Mouse (Mus musculus) erythroblast, embryonic 14.5 days (primary cell): ENCODE data around the gene Mvd. TPM values are rescaled to one million over a fixed set of nuclear protein-coding genes. Genes with fewer than 3 reads are reported as not detected.

Experiments used
- H3K27me3 ChIP-seq: 2 replicates; pipeline ENCODE4 v1.6.1; 2012; ENCODE audit warnings: inconsistent platforms; ENCODE audit not compliant: control insufficient read depth
- H3K36me3 ChIP-seq: 2 replicates; pipeline ENCODE4 v1.6.1; 2012; ENCODE audit warnings: mild to moderate bottlenecking, inconsistent platforms; ENCODE audit not compliant: control insufficient read depth
- H3K4me1 ChIP-seq: 2 replicates; pipeline ENCODE4 v1.6.1; 2012; ENCODE audit warnings: inconsistent platforms; ENCODE audit not compliant: control insufficient read depth
- H3K4me3 ChIP-seq: replicated peaks from 2 replicates; pipeline ENCODE3; 2012; ENCODE audit warnings: moderate library complexity, mild to moderate bottlenecking, inconsistent platforms
- H3K9me3 ChIP-seq: 2 replicates; pipeline ENCODE4 v1.6.1; 2012; ENCODE audit warnings: low read length, inconsistent platforms, mixed read lengths; ENCODE audit not compliant: control insufficient read depth
- GATA1 ChIP-seq: IDR thresholded peaks from 2 replicates; pipeline ENCODE4 v1.6.1; 2012; ENCODE audit warnings: low read length, inconsistent platforms, mixed read lengths
- TAL1 ChIP-seq: IDR thresholded peaks from 3 replicates; pipeline ENCODE4 v1.6.1; 2012; ENCODE audit warnings: low read length, inconsistent platforms, mixed read lengths
- polyA plus RNA-seq: library from polyadenylated mRNA; stranded (reverse); fragments of >175 nt; gene quantifications from 2 replicates; pipeline ENCODE4 v1.2.3, GENCODE M21; 2012

Mvd gene
- polyA plus RNA-seq, 1 experiment = 0.19 TPM

GRCm38 (mm10) chr8:122395291-122395690 lies 47.9 kb downstream of the Mvd start:
- Histone ChIP-seq H3K4me3 (no peak overlapping the region), H3K27me3 (no peaks in the 10 kb centered on the region), H3K36me3 (peaks cover 94% of the 10 kb centered on the region), H3K4me1 (no peaks in the 10 kb centered on the region; the same call in 1 of the 2 replicates), H3K9me3 (no peaks in the 10 kb centered on the region)
- TF ChIP-seq GATA1 (no peak), TAL1 (no peak)

GRCm38 (mm10) chr8:122393717-122394116 lies 49.5 kb downstream of the Mvd start:
- no peaks in the 10 kb centered on the region; the same call in 1 of the 2 replicates for H3K4me1 ChIP-seq
- no peak overlapping the region for H3K4me3 ChIP-seq
- H3K36me3 ChIP-seq = peaks cover 92% of the 10 kb centered on the region
- TF ChIP-seq TAL1 = no peak
- TF ChIP-seq GATA1 = no peak
- peaks cover 6% of the 10 kb centered on the region for H3K9me3 ChIP-seq
- no peaks in the 10 kb centered on the region for H3K27me3 ChIP-seq

GRCm38 (mm10) chr8:122390758-122391157 lies 52.5 kb downstream of the Mvd start:
- Histone ChIP-seq H3K27me3 (no peaks in the 10 kb centered on the region), H3K4me3 (no peak overlapping the region), H3K36me3 (peaks cover 97% of the 10 kb centered on the region), H3K9me3 (peaks cover 9% of the 10 kb centered on the region), H3K4me1 (no peaks in the 10 kb centered on the region; the same call in none of the 2 replicates)
- TF ChIP-seq TAL1 = no peak
- TF ChIP-seq GATA1 = no peak

- Histone ChIP-seq H3K36me3 (peaks cover 97% of the 10 kb centered on the region), H3K27me3 (no peaks in the 10 kb centered on the region), H3K9me3 (peaks cover 9% of the 10 kb centered on the region), H3K4me3 (no peak overlapping the region), H3K4me1 (peaks cover 2% of the 10 kb centered on the region)
- TF ChIP-seq TAL1 (no peak), GATA1 (no peak)
Observed at GRCm38 (mm10) chr8:122389357-122389756, 53.9 kb downstream of the Mvd start.

Other genes starting within 250 kb of the Mvd start
- gene Zfpm1, start 161.3 kb downstream of the Mvd start, polyA plus RNA-seq = 331 and 361 TPM in 2 replicates
- not detected in 2 replicates for gene Trhr2, start 82.7 kb downstream of the Mvd start, polyA plus RNA-seq
- gene Zc3h18, start 66.8 kb downstream of the Mvd start, polyA plus RNA-seq = 10.0 and 10.5 TPM in 2 replicates
- gene Il17c, start 21.4 kb downstream of the Mvd start, polyA plus RNA-seq = not detected in 2 replicates
- 5.9 and 9.0 TPM in 2 replicates for gene Cyba, start 10.5 kb downstream of the Mvd start, polyA plus RNA-seq
- not detected in 2 replicates for gene Snai3, start 17.3 kb upstream of the Mvd start, polyA plus RNA-seq
- gene Rnf166, start 32.6 kb upstream of the Mvd start, polyA plus RNA-seq = 1.7 and 1.8 TPM in 2 replicates
- gene Ctu2, start 32.7 kb upstream of the Mvd start, polyA plus RNA-seq = 1.0 and 1.2 TPM in 2 replicates
- 22.2 and 31.8 TPM in 2 replicates for gene Piezo1, start 107.9 kb upstream of the Mvd start, polyA plus RNA-seq
- gene Cdt1, start 124.6 kb upstream of the Mvd start, polyA plus RNA-seq = 94.9 and 97.5 TPM in 2 replicates
- gene Aprt, start 133.5 kb upstream of the Mvd start, polyA plus RNA-seq = 4.8 and 8.0 TPM in 2 replicates
- gene Galns, start 168.0 kb upstream of the Mvd start, polyA plus RNA-seq = 0.07 and 0.08 TPM in 2 replicates
- 0.16 and 0.80 TPM in 2 replicates for gene Trappc2l, start 168.2 kb upstream of the Mvd start, polyA plus RNA-seq
- gene Pabpn1l, start 179.3 kb upstream of the Mvd start, polyA plus RNA-seq = not detected in 2 replicates